Comparison of ENCODE assay signal across 24 mouse cellular contexts in the genomic region with DNA sequence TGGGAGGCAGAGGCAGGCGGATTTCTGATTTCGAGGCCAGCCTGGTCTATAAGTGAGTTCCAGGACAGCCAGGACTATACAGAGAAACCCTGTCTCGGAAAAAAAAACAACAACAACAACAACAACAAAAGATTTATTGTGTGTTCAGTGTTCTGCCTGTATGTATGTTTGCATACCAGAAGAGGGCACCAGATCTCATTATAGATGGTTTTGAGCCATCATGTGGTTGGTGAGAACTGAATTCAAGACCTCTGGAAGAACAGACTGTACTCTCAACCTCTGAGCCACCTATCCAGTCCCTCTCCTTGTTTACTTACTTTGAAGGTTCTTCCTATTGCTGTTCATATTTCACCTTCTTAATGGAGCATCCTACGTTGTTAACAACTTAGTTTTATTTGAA. TPM values are rescaled to one million over a fixed set of nuclear protein-coding genes. Genes with fewer than 3 reads are reported as not detected.
A peak's percentile ranks its signal among the peaks of the same experiment; 100 is the strongest.
DNase-seq lines count a peak whose midpoint lies in the region; TF ChIP-seq lines count a peak whose summit lies in the region.
"Had no signal": no experiment of that assay in that cellular context is flagged by ENCODE, and none has a peak within 500 bp of the region (broad histone marks: within the 10 kb centered on the region; RNA-seq: fewer than 3 reads in every experiment).

No protein-coding gene starts in this region.

- H3K4me3 ChIP-seq in layer of hippocampus, adult 2 months, result no peak overlapping the region
- H3K4me3 ChIP-seq: embryonic facial prominence, embryonic 10.5 days; heart, embryonic 12.5 days; hindbrain, embryonic 10.5 days; intestine, embryonic 15.5 days; kidney, embryonic 15.5 days; limb, embryonic 10.5 days had no signal

- peak; percentile 56 for TF ChIP-seq CTCF in layer of hippocampus, adult 2 months (conservative IDR thresholded peaks at IDR 0.05)

- no peak for DNase-seq in layer of hippocampus, adult 2 months (ENCODE audit: low spot score in 2 of 2)
- DNase-seq in layer of hippocampus, postnatal 14 days (ENCODE audit: low spot score in 2 of 2), result no peak
- DNase-seq in A20 (ENCODE audit: low read depth, low spot score), result peak; percentile 30
- peak; percentile 11 for DNase-seq in CD4-positive helper T cell, adult 2 months (ENCODE audit: low read depth, low spot score)
- peak; percentile 59 for DNase-seq in R1 (ENCODE audit: low read depth, low spot score)
- DNase-seq in left cerebral cortex, postnatal 25 days (ENCODE audit: low spot score in 2 of 2), result no peak
- no peak for DNase-seq in frontal cortex, postnatal 14 days (ENCODE audit: low spot score in 2 of 2)
- DNase-seq: adrenal gland, postnatal 25 days; cerebellum, adult 9-10 months; heart, postnatal 10 days; kidney, postnatal 4 days; layer of hippocampus, adult 9-11 months; liver; thymus, adult 2 months; thymus, postnatal 4 days had no signal

- H3K27ac ChIP-seq in layer of hippocampus, adult 2 months, result no peak overlapping the region
- H3K27ac ChIP-seq: embryonic facial prominence, embryonic 10.5 days; hindbrain, embryonic 10.5 days; intestine, embryonic 15.5 days; kidney, embryonic 15.5 days; limb, embryonic 10.5 days; macrophage had no signal

- intact Hi-C loops in left cerebral cortex, postnatal 25 days (cut with DNase I), result no loop called here

RNA-seq across cellular contexts. Expression of a gene that starts 3.7 kb away (rescaled TPM):
- not detected for total RNA-seq in layer of hippocampus, adult 2 months (2021)
- not detected for total RNA-seq in layer of hippocampus, postnatal 14 days (2021)
- not detected for total RNA-seq in left cerebral cortex, postnatal 25 days (2021)
- total RNA-seq: adrenal gland, postnatal 25 days; gastrocnemius, adult 18-20 months; heart, postnatal 10 days; left cerebral cortex, adult 8-10 months had no signal

RNA-seq across cellular contexts. Expression of a gene that starts 35.4 kb away (rescaled TPM):
- 10 to 100 TPM; 68.4 to 83.7 TPM for total RNA-seq in layer of hippocampus, adult 2 months (2021)
- 10 to 100 TPM; 78.2 to 87.1 TPM for total RNA-seq in layer of hippocampus, postnatal 14 days (2021)
- total RNA-seq in left cerebral cortex, postnatal 25 days (2021), result 10 to 100 TPM; 71.6 to 72.4 TPM

RNA-seq across cellular contexts. Expression of a gene that starts 41.7 kb away (rescaled TPM):
- 100 to 1,000 TPM; 137 to 156 TPM for total RNA-seq in layer of hippocampus, adult 2 months (2021)
- 100 to 1,000 TPM; 159 to 173 TPM for total RNA-seq in layer of hippocampus, postnatal 14 days (2021)
- 100 to 1,000 TPM; 156 to 157 TPM for total RNA-seq in left cerebral cortex, postnatal 25 days (2021)

Comparison
In these comparisons a context has a peak if more than half of its experiments do, and no peak if none do; other contexts are left out.
1. DNase-seq: peak in A20 (single experiment), CD4-positive helper T cell, adult 2 months (single experiment) and R1 (single experiment); none in layer of hippocampus, adult 2 months (0 of 2), layer of hippocampus, postnatal 14 days (0 of 2), left cerebral cortex, postnatal 25 days (0 of 2) and frontal cortex, postnatal 14 days (0 of 2).